Mouse (Mus musculus): ENCODE measurements at regions not wholly inside any gene's neighbourhood (a gene's known extent, or its start where the extent isn't known, plus 50 kb on each side); places are given as distances from the start of the nearest gene placed in this dataset.

DNA sequence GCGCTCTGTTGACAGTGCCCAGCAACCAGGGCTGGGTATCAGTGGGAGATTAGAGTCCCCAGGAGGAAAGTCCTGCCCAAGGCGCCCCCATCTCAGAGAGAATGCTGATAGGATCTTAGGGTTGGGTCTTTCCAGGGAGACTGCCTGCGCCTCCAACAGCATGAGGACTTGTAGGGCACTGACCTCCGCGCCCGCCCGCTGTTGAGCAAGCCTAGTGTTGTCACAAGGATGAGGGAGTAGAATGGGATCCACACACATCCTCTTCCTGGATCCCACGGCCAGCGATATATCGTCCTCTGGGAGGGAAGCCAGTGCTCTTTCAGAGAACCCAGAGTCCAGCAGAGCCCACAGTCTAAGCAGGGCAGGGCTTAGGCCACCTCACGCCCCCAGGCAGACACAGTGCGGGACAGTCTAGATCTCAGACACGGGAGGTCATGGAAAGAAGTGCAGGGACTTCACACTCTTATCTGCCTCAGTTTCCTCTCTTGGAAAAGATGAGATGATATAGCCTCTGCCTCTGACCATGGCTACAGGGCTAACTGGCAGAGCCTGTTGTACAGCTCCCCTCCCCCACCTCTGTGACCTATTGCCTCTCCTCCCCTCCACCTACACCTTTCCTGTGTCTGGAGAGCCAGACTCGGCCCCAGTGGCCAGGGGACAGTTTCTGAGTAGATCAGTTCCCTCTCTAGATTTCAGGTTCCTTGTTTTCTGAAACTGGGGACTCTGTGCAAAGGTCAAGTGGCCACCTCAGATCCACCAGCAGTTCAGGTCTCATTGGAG lies 52.0 kb upstream of the Dusp5 start:
- DNase-seq, result no peak

DNA sequence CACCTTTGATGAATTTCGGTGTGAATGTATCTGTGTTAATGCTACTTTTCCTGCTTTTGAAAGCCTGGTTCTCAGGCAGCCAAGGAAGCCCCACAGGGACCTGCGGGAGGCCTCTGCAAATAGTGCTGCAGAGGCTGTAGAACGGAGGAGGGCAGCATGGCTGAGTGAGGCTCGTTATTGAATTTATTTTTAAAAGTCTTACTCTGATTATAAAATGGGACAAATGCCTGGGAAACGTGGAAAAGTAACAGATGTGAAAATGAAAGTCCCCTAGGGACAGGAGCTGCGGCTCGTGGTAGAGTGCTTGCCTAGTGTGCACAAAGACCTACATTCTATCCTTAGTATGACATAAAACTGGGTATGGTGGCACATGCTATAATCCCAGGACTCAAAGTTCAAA lies 59.7 kb upstream of the Dusp5 start:
- no peak for DNase-seq

DNA sequence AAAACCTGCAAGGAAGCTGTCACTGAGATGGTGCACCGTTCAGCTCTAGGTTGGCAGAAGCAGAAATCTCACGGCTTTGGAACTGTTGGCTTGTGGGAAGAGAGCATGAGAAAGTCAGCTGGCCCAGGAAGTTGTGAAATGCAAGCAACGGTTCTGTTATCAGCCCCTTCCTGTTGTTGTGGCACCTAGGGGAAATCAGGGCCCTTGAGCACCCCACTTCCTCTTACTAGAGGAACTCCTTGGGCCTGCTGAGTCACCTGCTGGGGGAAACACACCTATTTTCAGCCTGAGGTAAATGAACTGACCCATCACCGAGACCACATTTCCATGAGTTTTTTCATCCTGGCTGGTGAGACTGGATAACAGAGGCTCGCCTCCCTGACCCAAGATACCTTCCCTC lies 64.2 kb upstream of the Dusp5 start:
- DNase-seq, result no peak

DNA sequence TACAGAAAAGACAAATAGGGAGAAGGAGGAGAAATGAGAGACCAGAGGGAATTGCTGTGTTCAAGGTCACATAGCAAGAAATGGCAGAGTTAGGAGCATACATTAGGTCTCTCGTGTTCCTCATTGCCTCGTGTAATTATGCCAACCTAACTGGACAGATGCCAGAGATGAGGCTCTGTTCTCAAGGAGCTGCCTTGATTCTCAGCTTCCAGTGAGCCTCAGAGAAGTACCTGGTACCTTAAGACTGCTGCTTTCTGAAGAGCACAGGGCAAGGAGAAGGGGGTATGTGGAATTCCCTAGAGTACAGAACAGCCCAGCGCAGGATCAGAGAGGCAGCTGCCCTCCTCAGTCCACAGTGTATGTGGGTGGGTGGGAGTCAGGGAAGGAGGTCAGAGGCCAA lies 64.8 kb upstream of the Dusp5 start:
- no peak for DNase-seq

DNA sequence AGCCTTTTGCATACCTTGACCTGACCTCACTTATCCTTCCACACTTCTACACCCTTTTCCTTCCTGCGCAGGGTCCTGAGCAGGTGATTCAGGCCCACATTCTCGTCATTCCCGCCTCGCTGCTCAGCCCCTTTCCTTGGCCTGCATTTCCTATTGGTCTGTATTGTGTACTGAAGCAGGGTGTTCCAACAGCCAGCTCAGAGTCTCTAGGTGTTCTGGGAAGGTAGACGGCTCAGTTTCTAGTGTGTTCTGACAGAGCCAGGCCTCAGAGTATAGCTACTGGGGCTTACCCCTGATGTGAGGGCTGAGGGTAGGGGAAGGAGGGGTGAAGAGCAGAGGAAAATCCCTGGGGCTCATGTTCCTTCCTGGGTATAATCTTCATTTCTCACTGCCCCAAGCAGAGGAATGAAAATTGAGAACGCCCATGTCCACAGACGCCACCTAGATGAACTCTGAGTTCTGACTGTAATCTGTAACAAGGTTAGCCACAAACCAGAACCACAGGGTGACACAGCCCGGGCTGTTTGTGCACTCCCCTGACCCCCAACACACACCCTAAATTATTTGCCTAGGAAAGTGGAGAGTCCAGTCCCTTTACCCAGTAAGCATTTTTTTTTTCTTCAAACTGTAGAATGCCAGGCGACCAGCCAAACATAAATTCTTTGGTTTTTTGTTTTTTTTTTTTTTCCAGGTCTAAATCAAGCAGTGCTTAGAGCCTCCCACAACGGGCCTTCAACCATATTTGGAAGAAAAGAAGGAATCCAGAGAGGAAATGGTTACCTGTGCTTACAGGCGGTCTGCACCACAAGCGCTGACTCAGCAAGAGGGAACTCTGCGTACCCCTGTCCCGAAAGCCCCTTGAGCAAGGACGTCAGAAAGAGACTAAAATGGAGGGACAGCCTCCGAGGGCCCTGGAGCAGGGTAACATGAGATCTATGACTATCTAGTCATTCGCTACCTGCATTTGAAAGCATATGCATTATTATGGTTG lies 67.6 kb upstream of the Dusp5 start:
- DNase-seq, result no peak

DNA sequence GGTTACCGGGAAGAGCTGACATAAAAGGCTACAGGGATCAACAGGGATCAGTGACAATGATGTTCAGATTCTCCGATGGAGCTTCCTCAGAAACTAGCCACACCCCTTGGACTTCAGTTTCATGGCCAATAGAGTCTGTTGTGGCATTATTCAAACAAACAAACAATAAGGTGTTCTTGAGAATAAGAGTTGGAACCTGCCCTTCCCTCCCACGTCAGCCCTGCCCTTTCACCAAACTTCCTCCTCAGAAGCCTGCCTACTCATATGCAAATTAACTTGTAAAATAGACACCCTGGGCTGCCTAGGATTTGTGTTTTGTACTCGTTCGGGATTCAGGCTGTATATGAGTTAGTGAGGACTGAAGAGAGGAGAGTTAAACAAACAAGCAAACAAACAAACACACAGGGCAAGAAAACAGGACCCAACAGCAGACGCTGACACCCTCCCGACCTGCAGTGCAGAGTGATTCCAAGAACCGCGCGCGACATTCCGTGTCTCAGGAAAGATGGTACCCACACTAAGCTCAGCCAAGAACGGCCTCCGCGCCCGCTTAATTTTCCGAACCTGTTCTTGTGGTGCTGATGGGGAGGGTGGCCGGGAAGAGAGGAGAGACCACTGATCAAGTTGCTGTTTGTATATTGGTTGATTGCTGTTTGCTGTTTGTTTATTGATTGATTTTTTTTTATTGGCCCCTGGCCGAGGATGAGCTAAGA lies 68.4 kb upstream of the Dusp5 start:
- no peak for DNase-seq

DNA sequence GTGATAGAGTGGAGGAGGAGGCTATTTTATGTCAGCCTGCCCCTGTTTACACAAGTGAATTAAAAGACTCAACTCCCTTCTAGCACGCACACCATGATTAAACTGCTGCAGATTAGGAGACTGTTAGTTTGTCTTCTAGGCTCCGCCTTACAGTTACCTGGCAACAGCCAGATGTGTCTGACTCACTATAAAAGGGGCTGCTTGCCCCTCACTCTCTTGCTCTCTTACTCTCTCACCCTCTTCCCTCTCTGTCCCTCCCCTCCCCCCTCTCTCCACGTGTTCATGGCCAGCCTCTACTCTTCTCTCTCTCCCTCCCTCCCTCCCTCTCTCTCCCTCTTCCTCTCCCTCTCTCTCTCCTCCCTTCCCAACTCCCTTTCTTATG lies 69.0 kb upstream of the Smndc1 start:
- no peak for DNase-seq

DNA sequence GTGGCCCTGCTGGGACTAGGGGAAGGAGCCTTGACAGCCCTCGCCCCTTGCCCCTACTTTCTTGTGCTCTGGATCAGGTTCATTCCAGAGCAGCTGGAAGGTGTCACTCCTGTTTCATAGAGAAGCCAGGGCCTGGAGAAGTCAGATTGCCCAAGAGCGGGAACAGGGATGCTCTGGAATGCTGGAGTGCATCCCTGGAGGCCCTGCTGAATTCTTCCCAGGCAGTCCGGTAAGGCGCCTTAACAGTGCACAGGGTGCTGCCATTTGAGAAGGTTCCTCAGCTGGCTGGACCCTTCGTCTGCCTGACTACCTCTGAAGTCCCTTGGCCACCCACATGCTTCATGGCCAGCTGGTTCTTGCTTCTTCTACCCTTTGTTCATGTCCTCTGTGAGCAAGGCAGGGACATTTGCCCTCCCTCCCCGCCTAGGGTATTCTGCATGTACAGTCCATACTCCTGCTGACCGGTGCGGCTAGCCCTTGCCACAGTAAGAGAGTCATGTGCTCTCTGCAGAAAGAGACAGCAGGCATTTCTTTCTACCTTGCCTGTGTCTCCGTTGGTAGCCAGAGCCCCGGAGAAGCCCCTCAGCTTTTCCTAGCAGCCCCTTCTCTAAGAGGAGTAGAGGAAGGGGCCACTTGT lies 68.5 kb upstream of the Smndc1 start:
- DNase-seq, result no peak

DNA sequence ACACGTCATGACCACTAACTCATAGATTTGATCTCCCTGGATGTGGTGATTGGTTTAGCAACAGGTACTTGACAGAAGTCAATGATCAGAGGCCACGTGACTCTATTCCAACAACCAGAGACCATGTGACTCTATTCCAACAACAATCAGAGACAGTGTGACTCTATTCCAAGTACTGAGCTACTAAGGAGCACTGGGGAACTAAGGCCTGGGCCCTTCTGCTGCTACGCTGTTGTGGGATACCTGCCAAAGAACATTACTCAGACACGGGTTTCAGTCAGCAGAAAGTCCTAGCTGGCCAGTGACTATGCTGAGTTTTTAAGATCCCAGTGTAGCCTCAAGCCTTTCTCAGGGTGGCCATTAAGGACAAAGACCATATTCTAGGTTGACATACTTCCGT lies 66.3 kb upstream of the Smndc1 start:
- DNase-seq, result no peak

DNA sequence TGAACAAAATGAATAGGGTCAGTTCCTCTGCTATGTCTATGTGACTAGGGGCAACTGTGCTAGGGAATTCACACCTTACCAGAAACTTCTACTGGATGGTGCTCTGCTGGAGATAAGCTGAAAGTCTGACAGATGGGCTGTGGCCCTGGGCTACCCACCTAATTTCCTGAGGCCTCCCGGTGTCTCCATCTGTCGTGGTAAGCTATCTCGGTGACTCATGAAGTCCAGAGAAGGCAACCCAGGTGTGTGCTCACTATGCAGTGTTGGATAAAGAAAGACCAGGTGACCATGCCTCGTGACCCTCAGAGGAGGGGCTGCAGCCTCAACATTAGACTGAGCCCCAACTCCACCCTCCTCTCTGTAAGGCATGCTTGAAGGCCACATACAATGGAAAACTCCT lies 64.2 kb upstream of the Smndc1 start:
- no peak for DNase-seq

DNA sequence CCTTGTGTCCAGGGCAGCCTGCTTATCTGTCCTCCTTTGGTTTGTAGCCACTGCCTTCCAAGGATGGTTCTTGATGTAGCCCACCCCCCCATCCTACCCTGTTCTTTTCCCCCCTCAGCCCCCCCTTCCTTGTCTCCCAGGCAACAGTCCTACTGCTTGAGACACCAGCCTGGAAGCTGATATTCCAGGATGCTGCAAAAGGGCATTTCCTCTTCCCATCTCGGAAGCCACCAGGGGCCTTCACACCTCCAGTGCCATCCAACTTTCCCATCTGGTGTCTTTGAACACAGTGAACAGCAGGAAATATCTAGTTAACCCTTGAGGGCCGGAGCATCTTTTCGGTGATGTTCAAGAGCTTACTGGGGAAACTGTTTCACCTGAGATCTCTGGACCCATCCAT lies 63.7 kb upstream of the Smndc1 start:
- DNase-seq, result peak; percentile 25

DNA sequence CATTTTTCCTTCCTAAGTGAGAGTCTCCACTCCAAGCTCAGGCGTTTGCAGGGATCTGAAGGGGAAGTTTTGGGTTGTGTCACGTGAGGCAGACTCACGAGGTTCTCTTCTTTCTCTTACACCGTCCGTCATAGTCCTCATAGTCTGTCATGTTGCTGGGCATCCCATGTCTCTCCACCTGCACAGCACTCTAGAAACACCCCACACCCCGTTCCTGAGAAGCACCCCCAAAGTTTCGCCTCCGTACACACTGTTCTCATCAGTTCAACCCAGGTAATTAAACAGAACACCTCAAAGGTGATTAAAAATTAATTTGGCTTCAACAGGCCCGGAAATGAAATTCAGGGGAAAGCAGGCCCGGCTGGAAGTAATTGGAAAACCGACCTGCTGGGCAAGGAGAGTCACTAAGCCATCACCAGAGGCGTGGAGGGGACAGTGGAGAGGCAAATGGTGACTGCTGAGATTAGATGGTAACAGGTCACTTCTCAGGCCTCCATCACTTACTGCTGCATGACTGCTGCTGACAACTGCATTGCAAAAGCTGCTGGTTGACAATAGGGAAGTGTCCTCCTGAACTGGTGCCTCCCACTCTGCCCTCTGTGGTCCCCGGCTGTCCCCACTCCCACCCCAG lies 63.1 kb upstream of the Smndc1 start:
- no peak for DNase-seq

DNA sequence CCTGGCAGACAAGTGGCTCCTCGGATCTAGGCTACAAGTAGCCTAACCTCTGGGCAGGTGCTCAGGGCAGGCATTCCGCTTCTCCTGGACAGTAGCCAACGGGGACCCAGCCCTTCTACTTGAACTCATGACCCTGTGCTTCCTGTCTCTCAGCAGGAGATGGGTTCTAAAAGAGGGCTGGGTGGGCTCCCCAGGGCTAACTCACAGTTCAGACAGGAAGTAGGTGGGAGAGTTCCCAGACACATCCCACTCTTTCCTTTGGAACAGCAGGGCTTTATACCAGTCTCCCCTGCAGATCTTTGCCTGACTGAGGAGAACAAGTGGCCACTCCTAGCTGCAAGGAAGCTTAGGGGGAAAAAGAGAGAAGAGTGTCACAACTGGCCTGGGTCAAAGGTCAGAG lies 62.0 kb upstream of the Smndc1 start:
- no peak for DNase-seq

DNA sequence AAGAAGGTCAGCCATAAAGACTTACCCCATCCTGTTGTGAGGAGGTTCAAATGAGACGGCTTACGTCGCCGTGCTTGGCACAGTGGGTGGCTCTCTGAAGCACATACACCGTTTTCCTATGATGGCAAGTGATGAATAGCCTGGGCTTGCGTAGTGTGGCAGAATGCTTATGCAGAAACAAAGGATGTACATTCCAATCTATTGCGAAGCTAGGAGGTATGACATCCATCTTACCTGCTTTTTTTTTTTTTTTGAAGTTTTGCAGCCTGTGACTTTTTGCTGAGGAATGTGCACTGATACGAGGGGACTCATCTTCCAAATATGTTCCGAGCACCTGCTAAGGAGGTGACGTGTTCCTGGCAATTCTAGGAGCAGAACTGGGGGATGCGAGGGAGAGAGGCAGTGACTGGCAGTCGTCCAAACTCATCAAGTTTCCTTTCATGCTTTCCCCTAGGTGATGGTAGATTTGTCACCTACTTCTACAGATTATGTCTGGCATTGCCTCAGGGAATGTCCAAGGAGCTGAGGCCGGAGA lies 61.1 kb upstream of the Smndc1 start:
- DNase-seq, result no peak

DNA sequence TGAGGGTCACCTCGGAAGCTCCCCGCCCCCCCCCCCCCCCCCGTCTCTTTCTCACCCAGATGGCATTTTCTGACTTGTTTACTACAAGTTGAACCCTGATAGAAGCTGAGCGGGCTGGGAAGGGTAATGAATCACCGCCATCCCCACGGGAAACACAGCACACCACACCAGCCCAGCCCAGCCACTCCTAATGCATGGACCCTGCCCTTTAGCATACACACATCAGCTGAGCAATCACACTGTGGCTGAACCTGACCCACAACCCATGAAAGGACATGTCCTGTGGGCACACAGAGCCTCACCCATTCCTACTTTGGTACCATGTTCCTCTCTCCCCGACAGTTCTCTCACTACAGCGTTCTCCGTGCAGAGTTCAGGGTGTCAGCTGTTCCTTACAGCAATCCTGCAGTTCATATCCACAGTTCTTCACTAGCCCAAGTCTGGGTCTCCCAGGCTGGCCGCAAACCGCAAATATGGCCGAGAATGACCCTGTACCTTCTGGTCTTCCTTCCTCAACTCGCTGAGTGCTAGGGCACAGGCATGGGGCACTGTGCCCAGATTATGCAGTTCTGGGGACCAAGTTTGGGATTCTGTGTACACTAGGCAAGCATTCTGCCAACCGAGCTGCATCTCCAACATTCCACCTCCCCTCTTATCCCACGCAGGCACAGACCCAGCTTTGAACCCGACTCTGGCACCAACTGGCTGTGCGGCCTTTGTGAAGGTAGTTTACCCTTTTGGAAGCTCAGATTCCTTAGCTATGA lies 60.4 kb upstream of the Smndc1 start:
- DNase-seq, result no peak

DNA sequence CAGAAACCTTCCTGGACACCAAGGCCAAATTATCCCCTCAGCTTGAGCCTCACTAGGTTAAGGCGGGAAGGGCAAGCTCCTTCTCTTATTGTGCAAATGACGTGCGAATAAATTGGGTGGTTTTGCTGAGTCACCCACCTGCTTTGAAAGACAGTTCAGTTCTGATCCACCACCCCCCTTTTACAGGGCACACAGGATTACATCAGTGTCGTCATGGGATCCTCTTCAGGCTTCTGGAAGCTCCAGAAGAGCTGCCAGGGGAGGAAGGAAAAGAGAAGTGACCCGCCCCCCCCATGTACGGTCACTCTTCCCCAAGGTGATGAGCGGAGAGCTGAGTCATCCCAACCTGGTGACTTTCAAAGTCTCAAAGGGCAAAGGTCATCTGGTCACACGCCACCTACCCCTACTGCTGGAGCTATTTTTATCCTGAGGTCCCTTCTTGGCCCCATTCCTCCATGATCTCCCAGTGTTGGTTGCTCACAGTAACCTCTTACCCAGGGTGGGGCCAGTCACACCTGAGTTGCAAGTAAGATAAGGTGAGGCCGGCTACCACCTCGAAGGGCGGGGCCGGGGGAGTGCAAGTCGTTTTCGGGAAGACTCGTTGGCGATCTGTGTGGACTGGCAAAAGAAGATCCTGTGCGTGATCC lies 58.9 kb upstream of the Smndc1 start:
- DNase-seq, result no peak

DNA sequence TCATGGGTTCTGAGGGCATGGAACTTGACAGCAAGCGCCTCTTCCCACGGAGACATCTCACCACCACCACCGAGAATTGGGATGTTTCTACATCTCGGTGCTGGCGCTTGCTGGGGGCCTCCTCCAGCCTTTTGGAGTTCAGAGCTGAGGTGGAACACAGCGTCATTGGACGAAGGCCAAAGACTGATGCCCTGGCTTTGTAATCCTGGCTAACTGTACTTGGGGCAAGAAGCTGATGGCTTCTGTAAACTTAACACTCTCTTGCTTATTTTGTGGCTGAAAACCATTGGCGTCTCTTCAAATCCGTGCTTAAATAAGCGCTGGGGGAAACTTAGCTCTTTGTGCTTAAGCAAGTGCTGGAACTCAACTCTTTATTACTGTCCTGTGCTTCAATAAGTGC lies 57.8 kb upstream of the Smndc1 start:
- DNase-seq, result no peak

DNA sequence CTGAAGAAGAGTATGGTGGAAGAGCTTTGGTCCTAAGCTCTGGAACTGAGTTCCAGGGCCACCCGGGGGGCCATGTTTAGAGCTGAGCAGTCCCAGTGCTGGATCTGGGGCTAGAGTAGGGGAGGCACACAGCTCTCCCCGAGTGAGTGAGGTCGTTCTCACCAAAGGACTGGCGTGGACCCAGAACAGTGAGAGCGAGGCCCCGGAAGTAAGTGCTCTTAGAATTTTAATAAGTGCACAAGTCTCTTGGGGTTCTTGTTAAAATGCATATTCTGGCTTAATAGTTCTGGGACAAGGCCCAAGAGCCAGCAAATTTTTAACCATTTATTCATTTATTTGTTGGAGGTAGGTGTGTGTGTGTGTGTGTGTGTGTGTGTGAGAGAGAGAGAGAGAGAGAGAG lies 57.4 kb upstream of the Smndc1 start:
- no peak for DNase-seq

DNA sequence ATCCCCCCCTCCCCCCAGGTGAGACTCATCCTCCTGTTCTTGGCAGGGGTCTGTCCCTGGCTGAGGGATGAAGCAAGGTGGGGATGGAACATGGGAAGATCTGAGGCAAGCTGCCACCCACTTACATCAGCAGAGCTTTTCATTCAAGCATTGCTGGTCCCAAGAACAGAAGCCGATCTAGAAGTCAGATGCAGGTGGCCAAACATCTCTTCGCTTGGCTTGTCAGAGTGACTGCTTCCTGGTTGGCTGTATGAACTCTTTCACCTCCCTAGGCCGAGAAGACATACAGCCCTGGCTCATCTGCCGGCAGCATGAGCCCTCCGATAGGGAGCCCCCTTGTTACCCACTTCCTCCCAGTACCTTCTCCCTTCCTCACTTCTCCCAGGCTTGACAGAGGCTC lies 55.8 kb upstream of the Smndc1 start:
- DNase-seq, result no peak

DNA sequence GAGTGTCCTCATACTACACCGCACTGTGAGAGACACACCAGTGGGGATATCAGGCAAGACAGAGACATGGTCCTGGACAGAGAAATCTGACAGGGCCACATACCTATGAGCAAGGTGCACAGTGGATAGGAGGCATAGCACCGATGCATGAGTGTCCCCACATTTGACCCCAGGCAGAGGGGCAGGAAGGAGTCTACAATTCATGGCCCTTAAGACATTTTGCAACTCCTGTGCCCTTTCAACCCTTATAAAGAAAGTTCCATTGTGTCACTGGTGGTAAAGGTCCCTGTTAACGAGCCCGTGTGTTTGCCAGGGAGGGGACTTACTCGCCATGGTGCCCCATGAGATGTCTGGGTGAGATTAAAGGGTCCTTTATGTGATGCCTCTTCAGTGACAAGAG lies 54.3 kb upstream of the Smndc1 start:
- no peak for DNase-seq
